Mouse (Mus musculus): ENCODE results near the gene Stxbp1. TPM values are rescaled to one million over a fixed set of nuclear protein-coding genes. Genes with fewer than 3 reads are reported as not detected.
A peak's percentile ranks its signal among the peaks of the same experiment; 100 is the strongest.

Stxbp1 gene
- polyA plus RNA-seq, 1 experiment from 2014 or later = 16.2 TPM

GRCm38 (mm10) chr2:32876490-32877302 lies 29.7 kb upstream of the Stxbp1 start:
- peak overlapping the region; percentile 91 for H3K9ac ChIP-seq (ENCODE audit: low read depth, low read length)
- peak overlapping the region; percentile 91 for H3K4me2 ChIP-seq (replicated peaks; ENCODE audit: low read depth, low read length)
- peak overlapping the region; percentile 91; the same call in 1 of the 2 replicates for H3K27ac ChIP-seq (ENCODE audit: low read depth, low read length)
- no peaks in the 10 kb centered on the region for H3K36me3 ChIP-seq (ENCODE audit: control insufficient read depth, insufficient read depth, low read length)
- peaks cover 56% of the 10 kb centered on the region for H3K4me1 ChIP-seq (ENCODE audit: control insufficient read depth, insufficient read depth, low read length)
- H3K4me3 ChIP-seq (ENCODE audit: low read length) = peak overlapping the region; percentile 88
- peak; percentile 11 for ATAC-seq (ENCODE audit: low FRiP score, low TSS enrichment)
- no peaks in the 10 kb centered on the region for H3K9me3 ChIP-seq (ENCODE audit: control insufficient read depth, low read length)
- WGBS = 3% methylated on average over 20 of the region's 20 CpGs
- H3K27me3 ChIP-seq (ENCODE audit: control insufficient read depth, insufficient read depth, low read length) = no peaks in the 10 kb centered on the region

- H3K9me3 ChIP-seq (ENCODE audit: control insufficient read depth, low read length) = no peaks in the 10 kb centered on the region
- H3K4me1 ChIP-seq (ENCODE audit: control insufficient read depth, insufficient read depth, low read length) = peaks cover 48% of the 10 kb centered on the region
- peak within 1 kb of the TSS; percentile 88 for H3K4me3 ChIP-seq (ENCODE audit: low read length)
- peak within 1 kb of the TSS; percentile 91 for H3K4me2 ChIP-seq (replicated peaks; ENCODE audit: low read depth, low read length)
- no peaks in the 10 kb centered on the region for H3K27me3 ChIP-seq (ENCODE audit: control insufficient read depth, insufficient read depth, low read length)
- under 1% methylated on average over 60 of the region's 68 CpGs for WGBS
- peak within 1 kb of the TSS; percentile 91 for H3K9ac ChIP-seq (ENCODE audit: low read depth, low read length)
- peak; percentile 90 for ATAC-seq (ENCODE audit: low FRiP score, low TSS enrichment)
- H3K36me3 ChIP-seq (ENCODE audit: control insufficient read depth, insufficient read depth, low read length) = no peaks in the 10 kb centered on the region
- H3K27ac ChIP-seq (ENCODE audit: low read depth, low read length) = peak within 1 kb of the TSS; percentile 91
These were observed 28.8 kb upstream of the Stxbp1 start, which contains the start of gene Fam129b for GRCm38 (mm10) chr2:32875675-32876489. Gene Fam129b (plus strand): TSS chr2:32876114.

- Histone ChIP-seq H3K9me3 (ENCODE audit: control insufficient read depth, low read length) (no peaks in the 10 kb centered on the region), H3K27me3 (ENCODE audit: control insufficient read depth, insufficient read depth, low read length) (no peaks in the 10 kb centered on the region), H3K9ac (ENCODE audit: low read depth, low read length) (peak overlapping the region; percentile 91), H3K36me3 (ENCODE audit: control insufficient read depth, insufficient read depth, low read length) (no peaks in the 10 kb centered on the region), H3K4me3 (ENCODE audit: low read length) (peak overlapping the region; percentile 88), H3K4me1 (ENCODE audit: control insufficient read depth, insufficient read depth, low read length) (peaks cover 42% of the 10 kb centered on the region), H3K27ac (ENCODE audit: low read depth, low read length) (peak overlapping the region; percentile 91), H3K4me2 (replicated peaks; ENCODE audit: low read depth, low read length) (peak overlapping the region; percentile 91)
- WGBS = 12% methylated on average over 15 of the region's 15 CpGs
- ATAC-seq (ENCODE audit: low FRiP score, low TSS enrichment) = peak; percentile 4
These were observed 28.1 kb upstream of the Stxbp1 start for GRCm38 (mm10) chr2:32874951-32875674.

- H3K4me1 ChIP-seq (ENCODE audit: control insufficient read depth, insufficient read depth, low read length) = peaks cover 31% of the 10 kb centered on the region
- no peak overlapping the region for H3K4me3 ChIP-seq (ENCODE audit: low read length)
- no peaks in the 10 kb centered on the region for H3K27me3 ChIP-seq (ENCODE audit: control insufficient read depth, insufficient read depth, low read length)
- no peaks in the 10 kb centered on the region for H3K9me3 ChIP-seq (ENCODE audit: control insufficient read depth, low read length)
- no peak overlapping the region for H3K27ac ChIP-seq (ENCODE audit: low read depth, low read length)
- H3K9ac ChIP-seq (ENCODE audit: low read depth, low read length) = no peak overlapping the region
- no peaks in the 10 kb centered on the region for H3K36me3 ChIP-seq (ENCODE audit: control insufficient read depth, insufficient read depth, low read length)
- no peak overlapping the region for H3K4me2 ChIP-seq (replicated peaks; ENCODE audit: low read depth, low read length)
- no peak for ATAC-seq (ENCODE audit: low FRiP score, low TSS enrichment)
- WGBS = 47% methylated on average over 3 of the region's 3 CpGs
These were observed 27.0 kb upstream of the Stxbp1 start for GRCm38 (mm10) chr2:32874070-32874469.

- no peak overlapping the region for H3K9ac ChIP-seq (ENCODE audit: low read depth, low read length)
- H3K9me3 ChIP-seq (ENCODE audit: control insufficient read depth, low read length) = no peaks in the 10 kb centered on the region
- H3K4me1 ChIP-seq (ENCODE audit: control insufficient read depth, insufficient read depth, low read length) = peaks cover 9% of the 10 kb centered on the region
- ATAC-seq (ENCODE audit: low FRiP score, low TSS enrichment) = no peak
- H3K27me3 ChIP-seq (ENCODE audit: control insufficient read depth, insufficient read depth, low read length) = no peaks in the 10 kb centered on the region
- 41% methylated on average over 8 of the region's 8 CpGs for WGBS
- no peaks in the 10 kb centered on the region for H3K36me3 ChIP-seq (ENCODE audit: control insufficient read depth, insufficient read depth, low read length)
- H3K4me2 ChIP-seq (replicated peaks; ENCODE audit: low read depth, low read length) = no peak overlapping the region
- H3K4me3 ChIP-seq (ENCODE audit: low read length) = no peak overlapping the region
- H3K27ac ChIP-seq (ENCODE audit: low read depth, low read length) = no peak overlapping the region
These were observed 23.4 kb upstream of the Stxbp1 start for GRCm38 (mm10) chr2:32870275-32871100.

- Histone ChIP-seq H3K27ac (ENCODE audit: low read depth, low read length) (no peak overlapping the region), H3K4me3 (ENCODE audit: low read length) (no peak overlapping the region), H3K36me3 (ENCODE audit: control insufficient read depth, insufficient read depth, low read length) (no peaks in the 10 kb centered on the region), H3K27me3 (ENCODE audit: control insufficient read depth, insufficient read depth, low read length) (no peaks in the 10 kb centered on the region), H3K4me2 (replicated peaks; ENCODE audit: low read depth, low read length) (no peak overlapping the region), H3K9me3 (ENCODE audit: control insufficient read depth, low read length) (no peaks in the 10 kb centered on the region), H3K9ac (ENCODE audit: low read depth, low read length) (no peak overlapping the region), H3K4me1 (ENCODE audit: control insufficient read depth, insufficient read depth, low read length) (peaks cover 3% of the 10 kb centered on the region)
- WGBS = 51% methylated on average over 6 of the region's 6 CpGs
- ATAC-seq (ENCODE audit: low FRiP score, low TSS enrichment) = no peak
These were observed 22.8 kb upstream of the Stxbp1 start for GRCm38 (mm10) chr2:32869721-32870274.

GRCm38 (mm10) chr2:32867354-32867753 lies 20.3 kb upstream of the Stxbp1 start:
- 81% methylated on average over 4 of the region's 4 CpGs for WGBS
- Histone ChIP-seq H3K9me3 (ENCODE audit: control insufficient read depth, low read length) (no peaks in the 10 kb centered on the region), H3K27ac (ENCODE audit: low read depth, low read length) (no peak overlapping the region), H3K4me3 (ENCODE audit: low read length) (no peak overlapping the region), H3K9ac (ENCODE audit: low read depth, low read length) (no peak overlapping the region), H3K4me2 (replicated peaks; ENCODE audit: low read depth, low read length) (no peak overlapping the region), H3K36me3 (ENCODE audit: control insufficient read depth, insufficient read depth, low read length) (no peaks in the 10 kb centered on the region), H3K4me1 (ENCODE audit: control insufficient read depth, insufficient read depth, low read length) (no peaks in the 10 kb centered on the region), H3K27me3 (ENCODE audit: control insufficient read depth, insufficient read depth, low read length) (no peaks in the 10 kb centered on the region)
- no peak for ATAC-seq (ENCODE audit: low FRiP score, low TSS enrichment)

- no peaks in the 10 kb centered on the region for H3K36me3 ChIP-seq (ENCODE audit: control insufficient read depth, insufficient read depth, low read length)
- no peak overlapping the region for H3K27ac ChIP-seq (ENCODE audit: low read depth, low read length)
- no peaks in the 10 kb centered on the region for H3K4me1 ChIP-seq (ENCODE audit: control insufficient read depth, insufficient read depth, low read length)
- H3K9ac ChIP-seq (ENCODE audit: low read depth, low read length) = no peak overlapping the region
- no peaks in the 10 kb centered on the region for H3K27me3 ChIP-seq (ENCODE audit: control insufficient read depth, insufficient read depth, low read length)
- H3K4me3 ChIP-seq (ENCODE audit: low read length) = no peak overlapping the region
- peak; percentile 17; the same call in 1 of the 2 replicates for ATAC-seq (ENCODE audit: low FRiP score, low TSS enrichment)
- WGBS = 64% methylated on average over 2 of the region's 2 CpGs
- H3K4me2 ChIP-seq (replicated peaks; ENCODE audit: low read depth, low read length) = no peak overlapping the region
- H3K9me3 ChIP-seq (ENCODE audit: control insufficient read depth, low read length) = no peaks in the 10 kb centered on the region
These were observed 17.7 kb upstream of the Stxbp1 start for GRCm38 (mm10) chr2:32864755-32865154.
